Mouse (Mus musculus) C2C12 (cell line): ENCODE measurements around the gene Tex13c2.

Experiments
- CTCF ChIP-seq: IDR thresholded peaks from one replicate; pipeline ENCODE4 v1.5.1; 2011; ENCODE audit not compliant: control insufficient read depth, insufficient read depth, insufficient read length
- FOSL1 ChIP-seq: IDR thresholded peaks from one replicate; pipeline ENCODE4 v1.8.0; 2011; ENCODE audit warnings: mild to moderate bottlenecking, low read length; ENCODE audit not compliant: poor library complexity, insufficient read depth, severe bottlenecking
- MAX ChIP-seq: IDR thresholded peaks from one replicate; pipeline ENCODE4 v1.6.1; 2011; ENCODE audit warnings: mild to moderate bottlenecking, control low read depth
- MYOD1 ChIP-seq: IDR thresholded peaks from one replicate; pipeline ENCODE4 v1.6.1; 2011; ENCODE audit warnings: low read depth; ENCODE audit not compliant: control insufficient read depth, insufficient read length
- MYOG ChIP-seq: IDR thresholded peaks from one replicate; pipeline ENCODE4 v1.6.1; 2011; ENCODE audit not compliant: control insufficient read depth, insufficient read length; ENCODE audit errors: extremely low read depth
- USF1 ChIP-seq: IDR thresholded peaks from one replicate; pipeline ENCODE4 v1.6.1; 2011; ENCODE audit warnings: low read depth, mild to moderate bottlenecking, control low read depth, moderate library complexity

DNA sequence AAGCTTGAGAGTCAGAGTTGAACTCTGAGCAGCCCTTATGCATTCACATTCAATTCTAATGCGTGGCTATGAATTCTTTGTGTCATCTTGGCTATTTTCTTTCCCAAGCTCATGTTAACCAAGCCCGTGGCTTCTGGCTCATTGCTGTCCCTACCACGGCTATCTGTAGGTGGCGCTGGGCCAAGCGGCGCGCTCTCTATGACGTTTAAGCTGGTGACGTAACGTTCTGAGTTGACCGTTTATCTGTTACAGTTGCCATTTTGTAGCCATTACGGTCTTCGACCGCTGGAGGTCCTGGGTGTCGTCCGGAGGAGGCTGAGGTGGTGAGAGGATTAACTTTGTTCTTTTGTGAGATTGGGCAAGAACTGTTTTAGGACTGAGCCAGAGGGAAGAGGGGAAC is at the start of gene Tex13c2:
- TF ChIP-seq CTCF: no peak
- no peak for TF ChIP-seq USF1
- no peak for TF ChIP-seq MYOD1
- no peak for TF ChIP-seq FOSL1
- no peak for TF ChIP-seq MAX
- no peak for TF ChIP-seq MYOG
